ENCODE assay signal across 1 mouse cellular context in the genomic region with DNA sequence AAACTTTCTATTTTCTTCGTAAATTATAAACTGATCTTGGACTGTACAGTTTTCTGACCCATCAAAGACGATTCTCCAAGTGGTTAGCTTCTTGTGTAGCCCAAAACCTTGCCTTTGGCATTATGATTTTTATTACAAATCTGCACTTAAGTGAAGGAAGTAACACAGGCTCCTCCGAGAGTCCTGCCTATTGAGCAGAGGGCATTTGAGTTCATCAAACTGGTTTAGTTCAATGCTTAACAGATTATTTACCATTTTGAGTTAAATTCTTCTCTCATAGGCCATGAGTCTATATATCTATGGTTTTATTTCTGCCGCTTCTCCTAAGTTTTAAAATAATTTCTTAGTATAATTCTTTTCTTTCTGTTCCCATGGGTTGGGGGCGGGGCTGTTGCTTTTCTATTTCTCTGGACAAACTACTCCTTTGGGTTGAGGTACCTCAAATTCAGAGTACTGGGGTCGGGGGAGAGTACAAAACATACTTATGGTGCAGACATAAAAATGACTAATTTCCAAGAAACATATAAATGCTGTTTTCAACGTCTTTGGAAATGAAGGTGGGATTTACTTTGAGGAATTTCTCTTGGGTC.
TF ChIP-seq lines count a peak whose summit lies in the region.

No protein-coding gene starts in this region.

TF ChIP-seq in myocyte, 11 proteins besides CTCF, POLR2A, EP300 and RAD21 (continued from another document):
- TF ChIP-seq TCF3 (IDR thresholded peaks at IDR 0.05; ENCODE audit: insufficient read length, low read depth) = no peak
TF ChIP-seq in myocyte: peak in this region for 0.
